Mouse (Mus musculus) lung, postnatal 0 days (tissue): ENCODE results near the gene Tas2r143. TPM values are rescaled to one million over a fixed set of nuclear protein-coding genes. Genes with fewer than 3 reads are reported as not detected.

Experiments used
- ATAC-seq: fragments of 200-750 bp; cut with Nextera tagmentation; 2 replicates; pipeline ENCODE4 v1.8.0; 2017; ENCODE audit warnings: moderate library complexity
- DNase-seq: peaks from one replicate; pipeline ENCODE4 v3.0.0-alpha.2; 2016; ENCODE audit warnings: low spot score
- H3K27ac ChIP-seq: fragments of 300-500 bp; sonication (generic); 2 replicates; pipeline ENCODE4 v1.5.1; 2014; ENCODE audit warnings: antibody characterized with exemption, mild to moderate bottlenecking, low read length, mixed read lengths
- H3K27me3 ChIP-seq: fragments of 300-500 bp; sonication (generic); replicated peaks from 2 replicates; pipeline ENCODE4 v1.6.1; 2014; ENCODE audit warnings: low read length, mixed read lengths; ENCODE audit not compliant: insufficient read depth
- H3K36me3 ChIP-seq: fragments of 300-500 bp; sonication (generic); 2 replicates; pipeline ENCODE4 v1.6.1; 2014; ENCODE audit warnings: low read length, mixed read lengths; ENCODE audit not compliant: insufficient read depth
- H3K4me1 ChIP-seq: fragments of 300-500 bp; sonication (generic); 2 replicates; pipeline ENCODE4 v1.6.1; 2014; ENCODE audit warnings: antibody characterized with exemption, low read depth, low read length, mixed read lengths; ENCODE audit not compliant: insufficient read depth
- H3K4me2 ChIP-seq: fragments of 300-500 bp; sonication (generic); replicated peaks from 2 replicates; pipeline ENCODE4 v1.6.1; 2014; ENCODE audit warnings: low read depth, mild to moderate bottlenecking, low read length, moderate library complexity, mixed read lengths
- H3K4me3 ChIP-seq: fragments of 300-500 bp; sonication (generic); 2 replicates; pipeline ENCODE4 v1.5.1; 2014; ENCODE audit warnings: low read depth, low read length
- H3K9ac ChIP-seq: fragments of 300-500 bp; sonication (generic); replicated peaks from 2 replicates; pipeline ENCODE4 v1.6.1; 2014; ENCODE audit warnings: low read depth, mild to moderate bottlenecking
- H3K9me3 ChIP-seq: fragments of 300-500 bp; sonication (generic); 2 replicates; pipeline ENCODE4 v1.6.1; 2016; ENCODE audit warnings: low read length, mixed read lengths
- CTCF ChIP-seq: IDR thresholded peaks from 2 replicates; pipeline ENCODE4 v1.5.1; 2016; ENCODE audit warnings: antibody characterized with exemption, mild to moderate bottlenecking
- EP300 ChIP-seq: IDR thresholded peaks from 2 replicates; pipeline ENCODE4 v1.6.1; 2016; ENCODE audit warnings: antibody characterized with exemption, mild to moderate bottlenecking, control low read depth
- WGBS: fragments of 180-500 bp; shearing (Covaris S2); extraction: QIAGEN DNeasy Blood & Tissue Kit; methylation state at CpG from one replicate; pipeline ENCODE4 v1.1.7; 2014; 5-methylcytosine and 5-hydroxymethylcytosine counted together
- polyA plus RNA-seq: library from polyadenylated mRNA; unstranded; fragments of >200 nt; fragmentation: Nextera tagmentation; extraction: Ambion mirVana; gene quantifications from 2 replicates; pipeline ENCODE4 v1.2.1, GENCODE M21; 2015

Gene Tas2r143
- polyA plus RNA-seq, 1 experiment from 2014 or later: not detected

DNA sequence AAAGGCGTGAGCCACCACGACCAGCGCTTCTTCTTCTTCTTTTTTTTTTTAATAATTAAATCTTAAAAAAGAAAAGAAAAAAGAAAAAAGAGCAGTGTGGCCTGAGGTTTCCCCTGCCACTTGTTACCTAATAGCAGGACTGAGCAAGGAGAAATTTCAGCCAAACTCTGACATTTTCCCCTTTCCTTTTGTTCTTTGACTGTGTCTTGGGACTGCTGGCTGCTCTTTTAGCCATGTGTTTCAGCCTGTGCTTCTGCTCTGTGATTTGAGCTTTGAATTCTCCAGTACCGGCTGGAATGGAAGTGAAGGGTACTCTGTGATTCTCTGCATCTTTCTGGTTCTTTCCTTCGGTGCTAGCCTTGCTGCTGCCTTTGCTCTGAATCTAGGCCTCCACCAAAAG is 16.7 kb upstream of the Tas2r143 start:
- no peak for ATAC-seq
- no peak for DNase-seq
- Histone ChIP-seq H3K9ac (no peak overlapping the region), H3K27ac (no peak overlapping the region), H3K27me3 (no peaks in the 10 kb centered on the region), H3K4me3 (no peak overlapping the region), H3K36me3 (no peaks in the 10 kb centered on the region), H3K9me3 (no peaks in the 10 kb centered on the region), H3K4me2 (no peak overlapping the region), H3K4me1 (peaks cover 8% of the 10 kb centered on the region; the same call in 1 of the 2 replicates)
- WGBS: 92% methylated on average over 5 of the region's 5 CpGs
- TF ChIP-seq CTCF (no peak), EP300 (no peak)

DNA sequence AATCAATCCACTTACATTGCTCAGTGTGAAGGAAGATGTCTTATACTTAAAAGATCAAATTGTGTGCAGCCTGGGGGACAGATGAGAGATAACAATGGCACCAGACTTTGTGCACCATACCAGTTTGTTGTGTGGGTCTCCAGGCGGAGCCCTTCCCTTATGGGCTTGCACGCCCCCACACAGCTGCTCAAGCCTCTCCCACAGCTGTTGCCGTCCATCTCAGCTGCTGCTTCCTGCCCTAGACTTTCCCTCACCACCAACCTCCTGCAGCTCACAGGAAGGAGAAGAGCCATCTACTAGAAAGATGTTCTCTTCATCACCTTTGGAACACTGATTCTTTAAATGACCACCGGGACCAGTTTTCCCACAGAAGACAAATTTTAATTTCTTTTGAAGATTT is 14.4 kb upstream of the Tas2r143 start:
- Histone ChIP-seq H3K4me3 (no peak overlapping the region), H3K27me3 (no peaks in the 10 kb centered on the region), H3K4me1 (peaks cover 7% of the 10 kb centered on the region; the same call in 1 of the 2 replicates), H3K4me2 (no peak overlapping the region), H3K27ac (no peak overlapping the region), H3K9ac (no peak overlapping the region), H3K9me3 (no peaks in the 10 kb centered on the region), H3K36me3 (no peaks in the 10 kb centered on the region)
- ATAC-seq: no peak
- 71% methylated on average over 4 of the region's 4 CpGs for WGBS
- no peak for DNase-seq
- no peak for TF ChIP-seq EP300
- no peak for TF ChIP-seq CTCF

DNA sequence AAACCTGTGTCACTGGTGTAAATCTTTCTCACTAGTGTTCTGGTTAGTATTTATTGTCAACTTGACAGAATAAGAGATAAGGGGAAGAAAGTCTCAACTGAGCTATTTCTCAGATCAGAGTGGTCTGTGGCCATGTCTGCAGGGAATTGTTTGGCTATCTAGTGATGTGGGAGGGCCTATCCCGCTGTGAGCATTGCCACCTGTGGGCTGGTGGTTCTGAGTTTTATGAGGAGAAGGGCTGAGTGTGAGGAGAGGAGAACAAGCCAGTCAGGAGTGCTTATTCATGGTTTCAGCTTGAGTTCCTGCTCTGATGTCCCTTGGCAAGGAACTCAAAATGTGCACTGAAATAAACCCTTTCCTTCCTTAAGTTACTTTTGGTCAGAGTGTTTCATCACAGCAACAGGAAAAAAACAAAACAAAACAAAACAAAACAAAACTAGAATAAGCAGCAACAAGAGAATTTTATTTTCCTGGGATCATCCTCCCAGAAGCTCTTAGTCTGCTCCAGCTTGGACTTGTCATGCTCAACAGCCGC is 8.2 kb upstream of the Tas2r143 start:
- Histone ChIP-seq H3K9me3 (no peaks in the 10 kb centered on the region), H3K9ac (no peak overlapping the region), H3K27me3 (no peaks in the 10 kb centered on the region), H3K4me3 (no peak overlapping the region), H3K4me1 (peaks cover 9% of the 10 kb centered on the region; the same call in 1 of the 2 replicates), H3K4me2 (no peak overlapping the region), H3K27ac (peak overlapping the region; percentile 58; the same call in 1 of the 2 replicates), H3K36me3 (no peaks in the 10 kb centered on the region)
- DNase-seq (peak; percentile 88), ATAC-seq (peak; percentile 67)
- WGBS: 13% methylated on average over 2 of the region's 2 CpGs
- no peak for TF ChIP-seq CTCF
- TF ChIP-seq EP300: peak; percentile 32; the same call in 1 of the 2 replicates

DNA sequence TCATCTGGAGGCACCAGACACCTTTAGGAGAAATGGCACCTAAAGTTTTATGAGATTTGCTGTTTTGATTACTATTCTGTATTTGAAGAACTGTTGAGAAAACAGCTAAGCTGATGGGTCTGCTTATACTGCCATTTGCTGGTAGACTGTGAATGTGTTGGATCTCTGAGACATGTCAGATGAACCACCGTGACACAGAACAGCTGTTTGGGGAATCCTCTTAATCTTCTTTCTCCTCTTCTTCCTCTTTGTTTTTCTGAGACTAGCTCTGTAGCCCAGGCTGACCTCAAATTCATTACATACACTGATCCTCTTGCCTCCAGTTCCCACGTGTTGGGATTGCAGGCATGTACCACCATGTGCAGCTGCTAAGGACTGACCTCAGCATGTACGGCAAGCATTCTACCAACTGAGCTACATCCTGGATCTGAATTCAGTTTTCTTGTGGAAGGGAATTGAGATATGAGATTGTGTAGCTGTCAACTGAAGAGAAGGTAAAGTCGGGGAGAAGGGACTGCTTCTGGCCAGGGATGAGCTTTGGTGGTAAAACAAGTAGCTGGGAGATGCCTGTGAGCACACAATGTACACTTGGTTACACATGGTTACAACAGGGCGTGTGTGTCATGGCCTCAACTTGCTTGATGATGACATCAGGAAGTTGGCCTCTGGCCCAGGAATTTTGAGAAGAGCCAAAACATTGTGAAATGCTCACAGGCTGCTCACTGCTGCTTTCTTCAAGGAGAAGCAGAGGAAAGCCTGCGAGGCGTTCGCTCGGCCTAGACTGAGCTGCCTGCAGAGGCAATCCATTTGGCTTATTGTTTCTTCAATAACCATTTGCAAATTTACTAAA is 3.9 kb upstream of the Tas2r143 start:
- TF ChIP-seq CTCF: no peak
- peak; percentile 99 for TF ChIP-seq EP300
- Histone ChIP-seq H3K36me3 (no peaks in the 10 kb centered on the region), H3K4me2 (no peak overlapping the region), H3K4me3 (no peak overlapping the region), H3K4me1 (peaks cover 13% of the 10 kb centered on the region; the same call in 1 of the 2 replicates), H3K9ac (no peak overlapping the region), H3K27me3 (no peaks in the 10 kb centered on the region), H3K27ac (peak overlapping the region; percentile 77), H3K9me3 (no peaks in the 10 kb centered on the region)
- peak; percentile 95 for ATAC-seq
- 17% methylated on average over 9 of the region's 9 CpGs for WGBS
- peak; percentile 96 for DNase-seq

DNA sequence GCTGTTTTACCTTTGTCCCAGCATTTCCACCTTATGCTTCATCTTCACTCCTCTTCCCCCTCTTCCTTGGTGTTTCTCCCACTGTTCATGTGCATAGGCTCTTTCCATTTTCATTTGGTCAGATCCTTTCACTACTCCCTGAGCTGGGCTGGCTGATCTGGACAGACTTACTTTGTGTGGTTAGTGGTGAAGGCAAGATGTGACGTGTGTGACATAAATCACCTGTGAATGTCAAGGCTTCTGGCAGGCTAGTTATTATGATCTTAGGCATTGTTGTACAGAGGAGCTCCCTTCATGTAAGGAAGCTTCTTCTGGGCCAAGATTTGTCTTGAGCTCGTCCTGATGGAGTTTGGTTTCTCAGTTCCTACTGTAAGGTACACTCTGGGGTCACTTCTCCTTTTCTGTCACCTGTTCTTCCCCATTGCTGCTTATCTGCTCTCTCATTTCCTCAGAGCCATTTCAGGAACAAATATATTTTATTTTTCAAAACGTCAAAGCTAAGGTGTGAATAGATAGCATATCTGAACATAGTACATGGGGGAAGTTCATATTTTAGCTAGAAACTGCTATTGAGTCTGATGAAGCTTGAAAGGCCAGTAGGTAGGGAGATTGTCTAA is 2.9 kb upstream of the Tas2r143 start:
- Histone ChIP-seq H3K9me3 (no peaks in the 10 kb centered on the region), H3K4me1 (peaks cover 13% of the 10 kb centered on the region; the same call in 1 of the 2 replicates), H3K36me3 (no peaks in the 10 kb centered on the region), H3K4me3 (no peak overlapping the region), H3K4me2 (no peak overlapping the region), H3K27me3 (no peaks in the 10 kb centered on the region), H3K27ac (peak overlapping the region; percentile 65), H3K9ac (no peak overlapping the region)
- WGBS: 41% methylated on average over 3 of the region's 3 CpGs
- no peak for TF ChIP-seq CTCF
- TF ChIP-seq EP300: no peak
- DNase-seq (peak; percentile 19), ATAC-seq (no peak)

DNA sequence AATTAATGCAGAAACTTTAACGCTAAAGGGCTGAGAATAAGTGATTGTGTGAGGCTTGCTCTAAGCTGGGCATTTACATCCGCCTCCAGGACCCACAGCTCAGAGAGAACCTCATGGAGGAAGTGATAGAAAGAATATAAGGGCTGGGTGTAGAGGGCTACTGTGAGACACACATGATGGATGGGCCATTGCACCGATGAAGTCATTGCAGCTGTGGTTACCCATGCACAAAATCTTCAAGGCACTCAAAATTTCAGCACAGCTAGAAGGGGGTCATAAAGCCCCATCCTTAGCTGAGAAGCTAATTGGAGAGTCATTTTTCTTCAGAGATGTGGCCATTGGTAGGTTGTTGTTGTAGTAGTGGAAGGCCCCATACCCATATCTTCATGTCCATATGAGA is 1.8 kb upstream of the Tas2r143 start:
- Histone ChIP-seq H3K27me3 (no peaks in the 10 kb centered on the region), H3K4me3 (no peak overlapping the region), H3K9ac (no peak overlapping the region), H3K4me1 (peaks cover 13% of the 10 kb centered on the region; the same call in 1 of the 2 replicates), H3K9me3 (no peaks in the 10 kb centered on the region), H3K27ac (no peak overlapping the region), H3K36me3 (no peaks in the 10 kb centered on the region), H3K4me2 (no peak overlapping the region)
- DNase-seq (no peak), ATAC-seq (no peak)
- WGBS: 77% methylated on average over 3 of the region's 3 CpGs
- no peak for TF ChIP-seq CTCF
- no peak for TF ChIP-seq EP300
